Mouse (Mus musculus): ENCODE measurements at regions not wholly inside any gene's neighbourhood (a gene's known extent, or its start where the extent isn't known, plus 50 kb on each side); places are given as distances from the start of the nearest gene placed in this dataset.

GRCm38 (mm10) chr12:52393981-52394718 is 109.6 kb upstream of the Arhgap5 start:
- TF ChIP-seq CTCF (IDR thresholded peaks at IDR 0.05; ENCODE audit: borderline replicate concordance, insufficient read depth, low read length) (no peak), POLR2A (IDR thresholded peaks at IDR 0.05; ENCODE audit: low read depth, low read length) (no peak)

Data from embryonic fibroblast, embryonic 13.5 days (primary cell).